Mouse (Mus musculus): ENCODE data around the gene Gtpbp1.

- TF ChIP-seq ZC3H11A (IDR thresholded peaks at IDR 0.05; ENCODE audit: low read depth, low read length) (no peak), POLR2AphosphoS2 (IDR thresholded peaks at IDR 0.05; ENCODE audit: low read depth, low read length) (no peak), MAX (IDR thresholded peaks at IDR 0.05; ENCODE audit: low read length) (no peak), RAD21 (IDR thresholded peaks at IDR 0.05; ENCODE audit: low read depth, low read length) (no peak), HCFC1 (IDR thresholded peaks at IDR 0.05; ENCODE audit: low read depth, low read length) (no peak), EP300 (IDR thresholded peaks at IDR 0.05; ENCODE audit: low read length) (no peak), ZNF384 (IDR thresholded peaks at IDR 0.05; ENCODE audit: low read depth, low read length) (no peak), CTCF (conservative IDR thresholded peaks at IDR 0.05 in 1 of 2, IDR thresholded peaks at IDR 0.05 in 1 of 2; ENCODE audit: low read depth in 2 of 2, low read length in 2 of 2) (no peak), GABPA (IDR thresholded peaks at IDR 0.05; ENCODE audit: insufficient replicate concordance, low read depth, low read length) (no peak)
These were observed 26.0 kb upstream of the Gtpbp1 start for GRCm38 (mm10) chr15:79664666-79665065.

All from CH12.LX (cell line).